Mouse (Mus musculus): ENCODE measurements around the gene Krt31. TPM values are rescaled to one million over a fixed set of nuclear protein-coding genes. Genes with fewer than 3 reads are reported as not detected.

Krt31 gene
- polyA plus RNA-seq, 1 experiment, result 0.14 TPM

- Histone ChIP-seq H3K4me3 (replicated peaks; ENCODE audit: extremely low read depth, low read depth, low read length) (no peak overlapping the region), H3K4me1 (ENCODE audit: control insufficient read depth, insufficient read depth, low read length) (no peaks in the 10 kb centered on the region)
- DNase-seq, result no peak
- WGBS, result 85% methylated on average over 5 of the region's 5 CpGs
- no peak for TF ChIP-seq POLR2A (IDR thresholded peaks at IDR 0.05; ENCODE audit: borderline replicate concordance, extremely low read depth, low read depth, low read length)
- no peak for TF ChIP-seq CTCF (IDR thresholded peaks at IDR 0.05; ENCODE audit: insufficient read depth, low read length)
These were observed 39.7 kb downstream of the Krt31 start for GRCm38 (mm10) chr11:100010682-100011081.

DNA sequence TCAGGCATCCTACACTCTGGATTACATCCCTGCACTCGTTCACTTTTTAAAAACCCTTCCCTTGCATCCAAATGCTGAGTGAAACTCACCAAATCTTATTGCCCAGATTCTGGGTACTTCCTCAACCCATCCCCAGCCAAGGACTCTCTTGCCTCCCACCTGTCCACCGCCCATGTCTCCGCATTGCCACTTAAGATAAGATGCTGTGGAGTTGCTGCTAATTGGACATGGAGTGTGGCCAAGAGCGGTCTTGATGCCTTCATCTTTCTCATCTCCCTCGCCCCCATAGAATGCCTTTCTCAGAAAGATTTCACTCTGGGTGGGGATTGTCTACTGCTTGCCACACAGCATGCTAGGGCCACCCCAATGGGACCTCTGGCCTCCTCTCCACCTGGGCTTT lies 42.0 kb downstream of the Krt31 start:
- Histone ChIP-seq H3K4me1 (ENCODE audit: control insufficient read depth, insufficient read depth, low read length) (no peaks in the 10 kb centered on the region), H3K4me3 (replicated peaks; ENCODE audit: extremely low read depth, low read depth, low read length) (no peak overlapping the region)
- no peak for DNase-seq
- 79% methylated on average over 5 of the region's 5 CpGs for WGBS
- TF ChIP-seq POLR2A (IDR thresholded peaks at IDR 0.05; ENCODE audit: borderline replicate concordance, extremely low read depth, low read depth, low read length) (no peak), CTCF (IDR thresholded peaks at IDR 0.05; ENCODE audit: insufficient read depth, low read length) (no peak)

- Histone ChIP-seq H3K4me1 (ENCODE audit: control insufficient read depth, insufficient read depth, low read length) (no peaks in the 10 kb centered on the region), H3K4me3 (replicated peaks; ENCODE audit: extremely low read depth, low read depth, low read length) (no peak overlapping the region)
- no peak for DNase-seq
- WGBS, result 58% methylated on average over 3 of the region's 3 CpGs
- TF ChIP-seq POLR2A (IDR thresholded peaks at IDR 0.05; ENCODE audit: borderline replicate concordance, extremely low read depth, low read depth, low read length) (no peak), CTCF (IDR thresholded peaks at IDR 0.05; ENCODE audit: insufficient read depth, low read length) (peak; percentile 43)
These were observed 43.7 kb downstream of the Krt31 start for GRCm38 (mm10) chr11:100006624-100007023.

DNA sequence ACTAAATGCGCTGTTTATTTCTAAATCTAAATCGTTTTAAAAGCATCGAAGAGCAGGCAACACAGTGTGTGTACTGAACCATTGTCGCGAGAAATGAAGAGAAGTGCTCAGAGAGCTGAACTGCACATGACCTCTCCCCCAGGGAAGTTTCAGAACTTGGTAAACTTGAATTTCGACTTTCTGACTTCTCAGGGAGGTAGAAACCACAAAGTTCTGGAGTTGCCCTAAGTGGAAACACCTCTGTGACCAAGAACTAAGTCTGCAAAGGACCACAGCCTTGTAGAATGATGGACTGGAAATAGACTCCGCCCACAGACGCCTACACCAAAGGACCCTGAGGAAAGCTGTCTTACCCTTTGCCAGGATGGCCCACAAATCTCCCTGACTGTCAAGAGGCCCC lies 44.4 kb downstream of the Krt31 start:
- TF ChIP-seq CTCF (IDR thresholded peaks at IDR 0.05; ENCODE audit: insufficient read depth, low read length), result no peak
- TF ChIP-seq POLR2A (IDR thresholded peaks at IDR 0.05; ENCODE audit: borderline replicate concordance, extremely low read depth, low read depth, low read length), result no peak
- 68% methylated on average over 8 of the region's 8 CpGs for WGBS
- no peak for DNase-seq
- no peaks in the 10 kb centered on the region for H3K4me1 ChIP-seq (ENCODE audit: control insufficient read depth, insufficient read depth, low read length)
- no peak overlapping the region for H3K4me3 ChIP-seq (replicated peaks; ENCODE audit: extremely low read depth, low read depth, low read length)

DNA sequence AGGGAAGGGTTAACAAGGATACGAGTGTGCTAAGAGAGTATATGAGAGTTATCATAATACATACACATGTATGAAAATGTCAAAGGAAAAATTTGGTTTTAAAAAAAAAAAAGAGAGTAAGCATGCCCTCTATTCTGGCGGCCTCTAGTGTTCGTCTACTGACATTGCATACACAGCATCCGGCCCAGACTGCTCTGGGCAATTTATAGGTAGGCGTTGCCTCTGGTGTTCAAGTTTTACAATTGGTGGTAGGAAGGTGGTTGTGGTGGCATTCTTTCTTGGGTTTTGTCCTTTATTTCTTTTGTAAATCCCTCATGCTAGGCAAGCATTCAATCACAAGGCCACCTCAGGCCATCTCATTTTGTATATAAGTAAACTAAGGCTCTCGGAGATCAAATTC lies 45.5 kb downstream of the Krt31 start:
- no peak for DNase-seq
- no peak overlapping the region for H3K4me3 ChIP-seq (replicated peaks; ENCODE audit: extremely low read depth, low read depth, low read length)
- TF ChIP-seq CTCF (IDR thresholded peaks at IDR 0.05; ENCODE audit: insufficient read depth, low read length) (peak; percentile 69), POLR2A (IDR thresholded peaks at IDR 0.05; ENCODE audit: borderline replicate concordance, extremely low read depth, low read depth, low read length) (no peak)
- 19% methylated on average over 6 of the region's 6 CpGs for WGBS
- H3K4me1 ChIP-seq (ENCODE audit: control insufficient read depth, insufficient read depth, low read length), result no peaks in the 10 kb centered on the region

GRCm38 (mm10) chr11:99999091-99999490 lies 51.3 kb downstream of the Krt31 start:
- no peak for TF ChIP-seq POLR2A (IDR thresholded peaks at IDR 0.05; ENCODE audit: borderline replicate concordance, extremely low read depth, low read depth, low read length)
- TF ChIP-seq CTCF (IDR thresholded peaks at IDR 0.05; ENCODE audit: insufficient read depth, low read length), result no peak
- Histone ChIP-seq H3K4me3 (replicated peaks; ENCODE audit: extremely low read depth, low read depth, low read length) (no peak overlapping the region), H3K4me1 (ENCODE audit: control insufficient read depth, insufficient read depth, low read length) (no peaks in the 10 kb centered on the region; the same call in 1 of the 2 replicates)
- DNase-seq, result no peak
- WGBS, result 74% methylated on average over 7 of the region's 7 CpGs

Other genes with a start within 250 kb of the Krt31 start
- gene Gm11554, start 246.1 kb downstream of the Krt31 start, polyA plus RNA-seq (2012; rRNA removed), result not detected in 2 replicates
- not detected in 2 replicates for gene Krtap4-13, start 240.7 kb downstream of the Krt31 start, polyA plus RNA-seq (2012; rRNA removed)
- not detected in 2 replicates for gene Gm11564, start 234.9 kb downstream of the Krt31 start, polyA plus RNA-seq (2012; rRNA removed)
- gene 2300003K06Rik, start 212.5 kb downstream of the Krt31 start, polyA plus RNA-seq (2012; rRNA removed), result not detected in 2 replicates
- gene Krtap4-16, start 198.9 kb downstream of the Krt31 start, polyA plus RNA-seq (2012; rRNA removed), result not detected in 2 replicates
- not detected in 2 replicates for gene Gm11568, start 192.6 kb downstream of the Krt31 start, polyA plus RNA-seq (2012; rRNA removed)
- not detected in 2 replicates for gene Gm11559, start 186.1 kb downstream of the Krt31 start, polyA plus RNA-seq (2012; rRNA removed)
- gene Krtap9-1, start 177.2 kb downstream of the Krt31 start, polyA plus RNA-seq (2012; rRNA removed), result not detected in 2 replicates
- gene Gm11567, start 171.4 kb downstream of the Krt31 start, polyA plus RNA-seq (2012; rRNA removed), result 0.19 TPM in 1 of 2 replicates, not detected in the other
- gene Krtap31-1, start 142.6 kb downstream of the Krt31 start, polyA plus RNA-seq (2012; rRNA removed), result not detected in 2 replicates
- gene Gm11565, start 135.8 kb downstream of the Krt31 start, polyA plus RNA-seq (2012; rRNA removed), result not detected in 2 replicates
- gene Krtap31-2, start 114.3 kb downstream of the Krt31 start, polyA plus RNA-seq (2012; rRNA removed), result not detected in 2 replicates
- not detected in 2 replicates for gene Krtap9-5, start 102.1 kb downstream of the Krt31 start, polyA plus RNA-seq (2012; rRNA removed)
- not detected in 2 replicates for gene Krtap29-1, start 71.5 kb downstream of the Krt31 start, polyA plus RNA-seq (2012; rRNA removed)
- gene Krtap16-1, start 64.0 kb downstream of the Krt31 start, polyA plus RNA-seq (2012; rRNA removed), result not detected in 2 replicates
- 5.5 and 8.8 TPM in 2 replicates for gene Krtap17-1, start 56.6 kb downstream of the Krt31 start, polyA plus RNA-seq (2012; rRNA removed)
- gene Krt33a, start 34.3 kb downstream of the Krt31 start, polyA plus RNA-seq (2012; rRNA removed), result not detected in 2 replicates
- gene Krt33b, start 20.7 kb downstream of the Krt31 start, polyA plus RNA-seq (2012; rRNA removed), result not detected in 2 replicates
- 0.07 TPM in 1 of 2 replicates, not detected in the other for gene Krt34, start 9.0 kb downstream of the Krt31 start, polyA plus RNA-seq (2012; rRNA removed)
- gene Krt32, start 37.7 kb upstream of the Krt31 start, polyA plus RNA-seq (2012; rRNA removed), result 26.6 TPM in 1 of 2 replicates, not detected in the other
- gene Krt35, start 45.7 kb upstream of the Krt31 start, polyA plus RNA-seq (2012; rRNA removed), result 0.22 TPM in 1 of 2 replicates, not detected in the other
- 0.25 and 0.50 TPM in 2 replicates for gene Krt36, start 55.1 kb upstream of the Krt31 start, polyA plus RNA-seq (2012; rRNA removed)
- 0.25 and 1,946 TPM in 2 replicates for gene Krt13, start 71.0 kb upstream of the Krt31 start, polyA plus RNA-seq (2012; rRNA removed)
- 2.1 and 62.5 TPM in 2 replicates for gene Krt15, start 85.4 kb upstream of the Krt31 start, polyA plus RNA-seq (2012; rRNA removed)
- gene Krt19, start 98.1 kb upstream of the Krt31 start, polyA plus RNA-seq (2012; rRNA removed), result 275 and 280 TPM in 2 replicates
- gene Krt9, start 142.7 kb upstream of the Krt31 start, polyA plus RNA-seq (2012; rRNA removed), result not detected in 2 replicates
- gene Krt14, start 157.0 kb upstream of the Krt31 start, polyA plus RNA-seq (2012; rRNA removed), result 0.51 and 51.5 TPM in 2 replicates
- gene Krt16, start 198.4 kb upstream of the Krt31 start, polyA plus RNA-seq (2012; rRNA removed), result 0.58 TPM in 1 of 2 replicates, not detected in the other
- gene Krt17, start 210.5 kb upstream of the Krt31 start, polyA plus RNA-seq (2012; rRNA removed), result 0.38 and 0.65 TPM in 2 replicates
- gene Krt42, start 219.3 kb upstream of the Krt31 start, polyA plus RNA-seq (2012; rRNA removed), result not detected in 2 replicates